Mouse (Mus musculus) cortical plate, adult 2 months (tissue): ENCODE measurements around the gene Vav1. TPM values are rescaled to one million over a fixed set of nuclear protein-coding genes. Genes with fewer than 3 reads are reported as not detected.
A peak's percentile ranks its signal among the peaks of the same experiment; 100 is the strongest.

Experiments used
- H3K27ac ChIP-seq: fragments of 200-500 bp; 2 replicates; pipeline ENCODE4 v1.5.1; 2012; ENCODE audit warnings: low read length, control low read depth, inconsistent platforms; ENCODE audit not compliant: insufficient read depth
- H3K4me1 ChIP-seq: fragments of 200-500 bp; 2 replicates; pipeline ENCODE4 v1.6.1; 2011; ENCODE audit warnings: low read length; ENCODE audit not compliant: control insufficient read depth, insufficient read depth
- H3K4me3 ChIP-seq: fragments of 200-500 bp; 2 replicates; pipeline ENCODE4 v1.5.1; 2011; ENCODE audit warnings: mild to moderate bottlenecking, low read length, control low read depth; ENCODE audit not compliant: insufficient read depth
- CTCF ChIP-seq: fragments of 200-500 bp; IDR thresholded peaks from 2 replicates; pipeline ENCODE4 v1.5.1; 2011; ENCODE audit warnings: mild to moderate bottlenecking, control low read depth, low read length; ENCODE audit not compliant: insufficient read depth; ENCODE audit errors: extremely low read depth
- POLR2A ChIP-seq: fragments of 200-500 bp; IDR thresholded peaks from 2 replicates; pipeline ENCODE4 v1.6.1; 2011; ENCODE audit warnings: mild to moderate bottlenecking, low read length, control low read depth; ENCODE audit not compliant: insufficient read depth; ENCODE audit errors: extremely low read depth
- polyA plus RNA-seq: library from polyadenylated mRNA; depleted of rRNA; stranded (reverse); fragments of >200 nt; gene quantifications from 2 replicates; pipeline ENCODE4 v1.2.3, GENCODE M21; 2012

Gene Vav1
- polyA plus RNA-seq, 1 experiment: 3.6 TPM

DNA sequence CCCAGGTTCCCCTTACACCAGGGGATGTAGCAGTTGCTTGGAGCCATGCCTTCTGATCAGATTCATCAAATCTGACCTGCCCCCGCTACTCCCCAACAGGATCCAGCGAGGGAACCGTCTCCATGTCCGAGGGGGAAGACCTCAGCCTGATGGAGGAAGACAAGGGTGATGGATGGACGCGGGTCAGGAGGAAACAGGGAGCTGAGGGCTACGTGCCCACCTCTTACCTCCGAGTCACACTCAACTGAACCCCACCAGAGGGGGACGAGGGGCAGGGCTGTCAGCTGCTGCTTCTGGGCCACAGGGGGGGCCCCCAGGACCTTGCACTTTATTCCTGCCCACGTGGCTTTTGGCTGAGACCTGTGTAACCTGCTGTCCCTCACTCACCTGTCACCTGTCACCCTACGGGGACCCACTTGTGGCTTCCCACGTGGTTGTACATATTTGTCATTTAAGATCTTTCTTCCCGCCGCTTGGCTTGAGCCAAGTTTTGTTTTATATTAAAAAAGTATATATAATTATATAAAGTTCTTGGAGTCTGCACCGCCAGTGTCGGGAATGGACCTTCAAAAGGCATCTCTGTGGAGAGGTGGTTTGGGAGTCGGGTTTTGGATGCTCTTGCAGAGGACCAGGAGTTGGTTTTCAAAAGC lies 15.9 kb upstream of the Vav1 start:
- no peak overlapping the region for H3K4me3 ChIP-seq

DNA sequence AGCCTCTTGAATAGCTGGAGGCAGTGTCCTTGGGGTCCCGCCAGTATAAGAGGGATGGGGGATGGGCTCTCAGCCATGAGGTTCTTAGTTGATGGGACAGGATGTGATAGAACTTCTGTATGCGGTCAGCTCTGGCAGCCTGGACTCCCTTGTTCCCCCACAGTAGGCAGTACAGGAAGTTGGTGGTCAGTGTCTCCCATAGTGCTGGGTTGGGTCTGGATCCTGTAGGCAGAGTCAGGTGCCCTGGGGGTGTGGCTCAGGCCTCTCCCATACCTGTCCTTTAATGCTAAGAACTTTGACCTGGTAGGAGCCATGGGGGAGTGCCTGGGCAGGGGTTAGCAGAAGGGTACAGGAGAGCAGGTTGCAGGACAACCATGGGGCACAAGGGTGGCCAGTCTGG lies 14.7 kb upstream of the Vav1 start:
- H3K4me3 ChIP-seq: no peak overlapping the region
- TF ChIP-seq POLR2A (no peak), CTCF (no peak)
- H3K27ac ChIP-seq: no peak overlapping the region

More for the DNA sequence above, 15.9 kb upstream of the Vav1 start:
- H3K4me1 ChIP-seq: no peaks in the 10 kb centered on the region
- no peak for TF ChIP-seq POLR2A
- no peak for TF ChIP-seq CTCF
- no peak overlapping the region for H3K27ac ChIP-seq

DNA sequence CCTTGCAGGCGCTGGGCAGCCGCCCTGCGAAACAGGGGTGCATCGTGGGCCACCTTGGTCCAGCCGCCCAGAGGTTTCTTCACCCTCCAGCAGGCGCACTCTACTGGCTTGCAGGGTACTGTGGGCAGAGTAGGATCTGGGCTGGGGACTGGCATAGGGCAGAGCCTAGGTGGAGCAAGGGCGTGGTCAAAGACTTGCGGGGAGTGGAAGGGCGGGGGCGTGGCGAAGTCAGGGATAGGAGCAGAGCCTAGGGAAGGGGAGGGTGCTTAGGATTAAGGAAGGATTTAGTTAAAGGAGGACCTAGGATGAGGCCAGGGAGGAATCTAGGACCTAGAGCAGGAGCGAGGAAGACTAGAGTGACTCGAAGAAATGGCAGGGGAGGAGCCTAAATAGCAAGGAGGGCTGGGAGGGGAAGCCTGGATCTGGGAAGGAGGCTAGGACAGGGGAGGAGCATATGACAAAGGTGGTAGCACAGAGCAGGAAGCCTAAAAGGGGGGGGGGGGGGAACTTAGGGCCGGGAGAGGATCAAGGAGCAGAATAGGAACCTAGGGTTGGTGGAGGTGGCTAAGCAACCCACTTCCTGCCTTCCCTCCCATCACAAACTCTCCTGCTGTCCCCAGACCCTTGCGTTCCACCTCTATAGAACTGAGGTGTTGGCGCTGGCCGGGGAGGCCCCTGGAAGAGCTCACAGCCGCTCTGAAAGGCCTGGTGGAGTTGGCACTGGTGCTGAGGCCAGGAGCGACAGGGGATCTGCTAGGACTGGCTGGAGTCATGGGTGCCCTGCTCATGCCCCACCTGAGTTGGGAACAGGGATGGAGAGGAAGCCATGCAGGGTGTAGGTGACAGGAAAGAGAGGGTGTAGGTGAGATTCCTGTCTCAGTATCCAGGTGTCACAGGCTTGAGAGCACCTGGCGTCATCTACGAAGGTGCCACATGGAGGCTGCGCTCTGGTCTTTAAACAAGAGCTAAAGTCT lies 13.6 kb upstream of the Vav1 start:
- TF ChIP-seq CTCF (no peak), POLR2A (no peak)
- no peak overlapping the region for H3K27ac ChIP-seq
- no peak overlapping the region for H3K4me3 ChIP-seq
- no peaks in the 10 kb centered on the region for H3K4me1 ChIP-seq

More for the DNA sequence above, 14.7 kb upstream of the Vav1 start:
- H3K4me1 ChIP-seq: no peaks in the 10 kb centered on the region

DNA sequence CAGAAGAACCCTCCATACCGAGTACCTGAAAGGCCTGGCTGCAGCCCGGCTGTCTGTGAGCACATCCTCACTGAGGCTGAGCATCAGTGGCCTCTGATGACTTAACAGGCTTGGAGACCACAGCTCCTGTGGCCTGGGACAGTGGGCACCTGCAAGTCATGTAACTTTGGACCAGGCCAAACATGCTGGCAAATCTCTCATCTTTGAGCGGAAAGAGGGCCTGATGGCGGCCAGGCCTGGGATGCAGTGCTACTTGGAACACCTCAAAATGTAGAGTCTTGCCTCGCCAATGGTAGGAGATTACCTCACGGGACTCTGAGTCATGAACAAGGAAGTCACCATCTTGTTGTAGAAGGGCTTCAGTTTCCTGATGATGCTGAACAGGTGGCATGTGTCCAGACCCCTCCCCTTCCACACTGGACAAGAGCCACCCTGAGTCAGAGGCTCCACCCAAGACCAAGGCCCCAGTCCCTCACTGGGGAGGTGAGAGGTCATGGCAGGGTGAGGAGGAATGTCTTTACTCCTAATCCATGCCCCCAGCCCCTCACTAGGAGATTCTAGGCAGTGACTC lies 11.3 kb upstream of the Vav1 start:
- H3K4me1 ChIP-seq: no peaks in the 10 kb centered on the region
- TF ChIP-seq CTCF (no peak), POLR2A (no peak)
- H3K27ac ChIP-seq: no peak overlapping the region
- H3K4me3 ChIP-seq: no peak overlapping the region

DNA sequence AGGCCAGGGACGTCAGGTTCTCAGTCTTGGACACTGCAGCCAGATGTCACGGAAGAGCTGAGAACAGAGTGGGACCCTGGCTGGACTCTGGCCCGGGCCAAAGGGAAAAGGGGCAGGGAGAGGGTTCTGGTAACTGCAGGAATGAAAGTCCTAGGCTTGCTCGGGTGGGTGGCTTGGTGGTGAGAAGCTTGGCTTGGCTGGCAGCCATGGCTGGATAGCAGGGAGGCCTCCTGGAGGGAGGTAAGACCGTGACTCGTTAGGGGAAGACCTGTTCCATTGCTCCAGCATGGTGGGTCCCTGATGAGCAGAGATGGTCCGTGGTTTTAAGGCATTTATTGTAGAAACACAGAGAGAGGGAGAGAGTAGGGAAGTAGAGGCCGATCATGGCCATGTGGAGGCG lies 7.6 kb upstream of the Vav1 start:
- H3K4me3 ChIP-seq: no peak overlapping the region
- H3K4me1 ChIP-seq: peaks cover 1% of the 10 kb centered on the region; the same call in 1 of the 2 replicates
- no peak for TF ChIP-seq POLR2A
- TF ChIP-seq CTCF: no peak

DNA sequence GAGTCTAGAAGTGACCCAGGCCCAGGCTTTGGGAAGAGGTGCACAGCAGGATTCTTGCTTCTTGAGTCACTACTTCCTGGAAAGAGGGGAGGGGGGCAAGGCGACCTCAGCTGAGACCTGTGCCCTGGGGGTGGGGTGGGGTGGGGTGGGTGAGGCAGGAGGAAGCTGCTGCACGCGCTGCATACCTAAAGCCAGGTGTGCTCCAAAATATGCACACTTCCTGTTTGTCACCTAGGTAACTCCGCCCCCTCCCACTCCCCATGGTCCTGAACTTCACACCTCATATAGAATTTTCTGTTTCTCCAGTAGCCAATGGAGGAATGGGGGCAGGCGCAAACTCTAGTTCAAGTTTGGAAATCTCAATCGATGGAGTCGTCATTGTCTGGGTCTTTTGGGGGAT lies 5.1 kb upstream of the Vav1 start:
- Histone ChIP-seq H3K4me1 (peaks cover 1% of the 10 kb centered on the region; the same call in 1 of the 2 replicates), H3K27ac (no peak overlapping the region), H3K4me3 (no peak overlapping the region)
- TF ChIP-seq POLR2A: no peak
- no peak for TF ChIP-seq CTCF

More for the DNA sequence above, 7.6 kb upstream of the Vav1 start:
- H3K27ac ChIP-seq: no peak overlapping the region

DNA sequence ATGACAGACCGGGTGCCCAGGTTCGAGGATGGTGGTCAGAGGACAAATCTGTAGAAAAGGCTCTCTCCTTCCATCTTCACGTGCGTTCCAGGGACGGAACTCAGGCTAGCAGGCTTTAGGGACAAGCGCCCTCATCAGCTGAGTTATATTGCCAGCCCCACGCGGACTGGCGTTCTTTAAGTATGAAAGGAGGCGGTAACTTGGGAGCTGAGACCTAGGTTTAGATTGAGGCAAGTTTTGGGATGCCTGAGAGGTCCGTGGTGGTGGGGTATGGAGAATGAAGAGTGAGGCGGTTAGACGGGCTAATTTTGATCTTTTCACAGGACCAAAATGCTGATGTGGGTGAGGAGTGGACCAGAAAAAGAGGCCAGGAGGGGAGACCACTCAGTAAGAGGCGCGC lies 4.2 kb upstream of the Vav1 start:
- H3K4me1 ChIP-seq: peaks cover 1% of the 10 kb centered on the region; the same call in 1 of the 2 replicates
- H3K27ac ChIP-seq: peak overlapping the region; percentile 89
- H3K4me3 ChIP-seq: peak overlapping the region; percentile 86
- TF ChIP-seq CTCF: no peak
- no peak for TF ChIP-seq POLR2A

DNA sequence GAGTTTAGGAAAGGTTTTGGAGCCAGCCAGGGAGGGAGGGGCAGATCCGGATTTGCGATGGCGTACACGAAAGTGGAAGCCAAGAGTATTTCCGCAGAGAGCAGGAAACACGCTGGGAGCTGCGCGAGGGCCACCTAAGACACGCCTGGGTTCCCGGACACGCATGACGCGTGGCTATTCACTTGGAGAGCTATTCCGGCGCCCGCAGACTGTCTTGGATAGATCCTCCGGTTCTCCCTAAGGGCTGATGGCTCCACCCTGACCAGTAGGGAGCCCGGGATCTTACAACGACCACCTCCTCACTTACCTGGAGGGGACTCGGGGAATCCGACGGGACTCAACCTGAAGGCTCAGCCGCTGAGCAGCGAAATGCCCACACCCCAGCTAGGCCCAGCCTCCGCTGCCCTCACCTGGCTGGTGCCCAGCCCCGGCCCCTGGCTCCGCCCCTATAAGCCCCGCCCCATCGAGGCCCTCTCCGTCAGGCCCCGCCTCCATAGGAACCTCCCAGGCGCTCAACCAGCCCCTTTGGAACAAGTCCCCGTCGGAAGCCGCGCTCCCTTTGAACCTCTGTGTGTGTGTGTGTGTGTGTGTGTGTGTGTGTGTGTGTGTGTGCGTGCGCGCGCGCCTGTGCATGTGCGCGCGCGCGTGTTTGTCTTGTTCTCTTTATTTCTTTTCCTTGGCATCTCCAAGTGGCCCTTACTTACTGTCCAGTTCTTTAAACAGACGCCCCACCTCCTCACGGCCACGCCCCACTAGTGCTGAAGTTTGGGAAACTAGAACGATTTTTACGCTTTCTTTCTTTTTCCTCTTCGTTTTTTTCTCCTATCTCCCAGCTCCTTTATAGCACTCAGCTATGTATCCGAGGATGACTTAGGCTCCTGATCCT lies 3.5 kb upstream of the Vav1 start:
- H3K4me3 ChIP-seq: peak overlapping the region; percentile 86
- H3K27ac ChIP-seq: peak overlapping the region; percentile 89
- H3K4me1 ChIP-seq: peaks cover 1% of the 10 kb centered on the region; the same call in 1 of the 2 replicates
- TF ChIP-seq POLR2A (0 out of 2 replicates have a peak, but pooled peaks have one; percentile 6), CTCF (no peak)
